Mouse (Mus musculus) midbrain, embryonic 10.5 days (tissue): Measurements from ENCODE around the gene Alox12. TPM values are rescaled to one million over a fixed set of nuclear protein-coding genes. Genes with fewer than 3 reads are reported as not detected.

ENCODE experiments used
- DNase-seq: peaks from one replicate; pipeline ENCODE4 v3.0.0-alpha.2; 2017; ENCODE audit warnings: low spot score
- H3K27ac ChIP-seq: fragments of 300-500 bp; sonication (generic); replicated peaks from 2 replicates; pipeline ENCODE4 v1.5.1; 2016; ENCODE audit warnings: mild to moderate bottlenecking
- H3K27me3 ChIP-seq: fragments of 300-500 bp; sonication (generic); 2 replicates; pipeline ENCODE4 v1.6.1; 2016; ENCODE audit warnings: low read depth, mild to moderate bottlenecking; ENCODE audit not compliant: poor library complexity, severe bottlenecking
- H3K36me3 ChIP-seq: fragments of 300-500 bp; sonication (generic); 2 replicates; pipeline ENCODE4 v1.6.1; 2016; ENCODE audit warnings: mild to moderate bottlenecking, moderate library complexity
- H3K4me1 ChIP-seq: fragments of 300-500 bp; sonication (generic); 2 replicates; pipeline ENCODE4 v1.6.1; 2016
- H3K4me3 ChIP-seq: fragments of 300-500 bp; sonication (generic); 2 replicates; pipeline ENCODE4 v1.5.1; 2016; ENCODE audit warnings: mild to moderate bottlenecking, moderate library complexity
- H3K9me3 ChIP-seq: fragments of 300-500 bp; sonication (generic); replicated peaks from 2 replicates; pipeline ENCODE4 v1.6.1; 2016; ENCODE audit warnings: mild to moderate bottlenecking
- WGBS: fragments of 180-500 bp; shearing (Covaris S2); methylation state at CpG from one replicate; pipeline ENCODE4 v1.1.7; 2016; 5-methylcytosine and 5-hydroxymethylcytosine counted together
- polyA plus RNA-seq: library from polyadenylated mRNA; unstranded; fragments of >200 nt; fragmentation: Nextera tagmentation; extraction: Ambion mirVana; gene quantifications from 2 replicates; pipeline ENCODE4 v1.2.1, GENCODE M21; 2016

Gene Alox12
- 2.5 TPM in 2 replicates for polyA plus RNA-seq

GRCm38 (mm10) chr11:70254931-70255531, at the start of gene Alox12:
Alox12 (minus strand) TSS chr11:70255353.
- Histone ChIP-seq H3K27ac (no peak within 1 kb of the TSS; the same call in 1 of the 2 replicates), H3K4me1 (peaks cover 18% of the 10 kb centered on the region)
- peak; percentile 67 for DNase-seq

DNA sequence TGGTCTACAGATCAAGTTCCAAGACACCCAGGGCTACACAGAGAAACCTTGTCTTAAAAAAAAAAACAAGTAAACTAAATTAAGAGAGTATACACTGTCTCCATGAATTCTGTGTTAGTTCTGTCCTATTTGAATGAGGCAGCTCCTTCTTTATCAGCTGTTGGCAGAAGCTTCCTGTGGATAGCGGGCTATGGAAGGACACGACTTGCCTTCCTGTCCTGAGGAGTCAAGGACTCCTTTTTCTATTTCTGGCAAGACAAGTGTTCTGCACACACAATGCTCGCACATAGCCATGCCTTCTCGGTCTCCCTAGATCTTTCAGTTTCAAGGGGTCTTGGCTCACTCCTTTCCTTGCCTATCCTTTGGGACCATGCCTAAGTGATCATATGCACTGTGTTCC, 47.1 kb upstream of the Alox12 start:
- Histone ChIP-seq H3K4me3 (no peak overlapping the region), H3K4me1 (no peaks in the 10 kb centered on the region)

More at GRCm38 (mm10) chr11:70254931-70255531, at the start of gene Alox12:
- H3K36me3 ChIP-seq, result no peaks in the 10 kb centered on the region
- peak within 1 kb of the TSS; percentile 49 for H3K4me3 ChIP-seq
- H3K9me3 ChIP-seq, result no peaks in the 10 kb centered on the region
- WGBS, result 1% methylated on average over 25 of the region's 25 CpGs
- peaks cover 65% of the 10 kb centered on the region for H3K27me3 ChIP-seq

GRCm38 (mm10) chr11:70297836-70298454, 42.8 kb upstream of the Alox12 start:
- no peak for DNase-seq
- Histone ChIP-seq H3K4me3 (no peak overlapping the region), H3K36me3 (no peaks in the 10 kb centered on the region), H3K27ac (no peak overlapping the region), H3K27me3 (no peaks in the 10 kb centered on the region), H3K9me3 (0 out of 2 replicates have a peak, but pooled peaks cover 8% of the 10 kb centered on the region), H3K4me1 (no peaks in the 10 kb centered on the region)
- WGBS, result 66% methylated on average over 12 of the region's 12 CpGs

More for the DNA sequence above, 47.1 kb upstream of the Alox12 start:
- Histone ChIP-seq H3K9me3 (no peaks in the 10 kb centered on the region), H3K27me3 (no peaks in the 10 kb centered on the region), H3K36me3 (no peaks in the 10 kb centered on the region), H3K27ac (no peak overlapping the region)
- no peak for DNase-seq
- WGBS, result 86% methylated on average over 4 of the region's 4 CpGs

DNA sequence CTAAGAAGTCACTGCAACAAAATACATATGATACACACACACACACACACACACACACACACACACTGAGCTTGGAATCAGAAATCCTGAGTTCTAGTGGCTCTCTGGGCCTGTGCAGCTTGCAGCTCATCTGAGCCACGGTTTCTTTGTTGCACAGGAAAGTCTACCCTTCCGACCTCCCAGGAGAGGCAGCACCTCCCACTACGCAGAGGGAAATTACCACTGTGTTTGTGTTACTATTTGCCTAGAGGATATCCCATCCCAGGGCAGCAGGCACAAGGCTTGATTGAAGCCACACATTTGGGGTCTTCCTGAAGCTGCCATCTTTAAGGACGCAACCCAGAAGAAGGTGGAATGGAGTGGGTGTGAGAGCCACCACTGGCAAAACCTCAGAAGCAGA, 42.3 kb upstream of the Alox12 start:
- 66% methylated on average over 4 of the region's 4 CpGs for WGBS
- no peaks in the 10 kb centered on the region for H3K4me1 ChIP-seq
- 0 out of 2 replicates have a peak, but pooled peaks cover 8% of the 10 kb centered on the region for H3K9me3 ChIP-seq
- H3K27me3 ChIP-seq, result no peaks in the 10 kb centered on the region
- no peaks in the 10 kb centered on the region for H3K36me3 ChIP-seq
- no peak overlapping the region for H3K4me3 ChIP-seq
- DNase-seq, result no peak
- H3K27ac ChIP-seq, result no peak overlapping the region

DNA sequence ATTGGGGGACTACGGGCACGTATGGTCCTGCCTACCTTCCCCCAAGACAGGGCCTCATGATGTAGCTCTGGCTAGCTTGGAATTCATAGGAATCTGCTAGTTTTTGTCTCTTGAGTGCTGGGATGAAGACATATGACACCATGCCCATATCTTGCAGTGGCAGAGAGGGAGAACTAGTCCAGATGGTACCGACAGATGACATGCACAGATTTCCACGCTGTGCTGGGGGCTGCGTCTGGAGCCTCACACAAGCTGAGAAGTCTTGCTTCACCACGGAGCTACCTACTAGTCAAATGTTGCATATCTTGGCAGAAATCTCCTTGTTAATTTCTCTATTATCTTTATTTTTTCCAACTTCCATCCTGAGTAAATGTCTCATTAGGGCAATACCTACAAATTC, 38.7 kb upstream of the Alox12 start:
- 0 out of 2 replicates have a peak, but pooled peaks cover 8% of the 10 kb centered on the region for H3K9me3 ChIP-seq
- DNase-seq, result no peak
- peaks cover 4% of the 10 kb centered on the region; the same call in 1 of the 2 replicates for H3K4me1 ChIP-seq
- no peak overlapping the region for H3K4me3 ChIP-seq
- H3K27me3 ChIP-seq, result no peaks in the 10 kb centered on the region
- H3K36me3 ChIP-seq, result no peaks in the 10 kb centered on the region
- WGBS, result 89% methylated on average over 6 of the region's 6 CpGs
- H3K27ac ChIP-seq, result no peak overlapping the region

- 0 out of 2 replicates have a peak, but pooled peaks cover 8% of the 10 kb centered on the region for H3K9me3 ChIP-seq
- no peak overlapping the region for H3K4me3 ChIP-seq
- no peak overlapping the region for H3K27ac ChIP-seq
- WGBS, result 87% methylated on average over 6 of the region's 6 CpGs
- H3K27me3 ChIP-seq, result no peaks in the 10 kb centered on the region
- no peaks in the 10 kb centered on the region for H3K36me3 ChIP-seq
- peaks cover 4% of the 10 kb centered on the region; the same call in 1 of the 2 replicates for H3K4me1 ChIP-seq
- DNase-seq, result no peak
These were observed 36.1 kb upstream of the Alox12 start for GRCm38 (mm10) chr11:70291235-70291634.

GRCm38 (mm10) chr11:70289236-70289635, 34.1 kb upstream of the Alox12 start:
- 24% methylated on average over 6 of the region's 6 CpGs for WGBS
- Histone ChIP-seq H3K27ac (no peak overlapping the region), H3K4me1 (peaks cover 4% of the 10 kb centered on the region; the same call in 1 of the 2 replicates), H3K27me3 (no peaks in the 10 kb centered on the region), H3K9me3 (no peaks in the 10 kb centered on the region), H3K36me3 (no peaks in the 10 kb centered on the region), H3K4me3 (no peak overlapping the region)
- no peak for DNase-seq

GRCm38 (mm10) chr11:70288102-70288501, 32.9 kb upstream of the Alox12 start:
- Histone ChIP-seq H3K9me3 (no peaks in the 10 kb centered on the region), H3K27ac (no peak overlapping the region), H3K27me3 (no peaks in the 10 kb centered on the region), H3K4me1 (peaks cover 4% of the 10 kb centered on the region; the same call in 1 of the 2 replicates), H3K4me3 (no peak overlapping the region), H3K36me3 (no peaks in the 10 kb centered on the region)
- no peak for DNase-seq
- WGBS, result 92% methylated on average over 10 of the region's 10 CpGs

- no peaks in the 10 kb centered on the region for H3K36me3 ChIP-seq
- 85% methylated on average over 5 of the region's 5 CpGs for WGBS
These were observed 30.5 kb upstream of the Alox12 start for GRCm38 (mm10) chr11:70285686-70286085.

GRCm38 (mm10) chr11:70284757-70285156, 29.6 kb upstream of the Alox12 start:
- Histone ChIP-seq H3K27me3 (no peaks in the 10 kb centered on the region), H3K4me1 (peaks cover 4% of the 10 kb centered on the region; the same call in 1 of the 2 replicates), H3K9me3 (no peaks in the 10 kb centered on the region), H3K36me3 (no peaks in the 10 kb centered on the region), H3K4me3 (no peak overlapping the region), H3K27ac (no peak overlapping the region)
- no peak for DNase-seq
- WGBS, result 92% methylated on average over 3 of the region's 3 CpGs

More at GRCm38 (mm10) chr11:70285686-70286085, 30.5 kb upstream of the Alox12 start:
- no peaks in the 10 kb centered on the region for H3K27me3 ChIP-seq
- H3K27ac ChIP-seq, result no peak overlapping the region
- peaks cover 4% of the 10 kb centered on the region; the same call in 1 of the 2 replicates for H3K4me1 ChIP-seq
- H3K4me3 ChIP-seq, result no peak overlapping the region
- no peak for DNase-seq
- H3K9me3 ChIP-seq, result no peaks in the 10 kb centered on the region

DNA sequence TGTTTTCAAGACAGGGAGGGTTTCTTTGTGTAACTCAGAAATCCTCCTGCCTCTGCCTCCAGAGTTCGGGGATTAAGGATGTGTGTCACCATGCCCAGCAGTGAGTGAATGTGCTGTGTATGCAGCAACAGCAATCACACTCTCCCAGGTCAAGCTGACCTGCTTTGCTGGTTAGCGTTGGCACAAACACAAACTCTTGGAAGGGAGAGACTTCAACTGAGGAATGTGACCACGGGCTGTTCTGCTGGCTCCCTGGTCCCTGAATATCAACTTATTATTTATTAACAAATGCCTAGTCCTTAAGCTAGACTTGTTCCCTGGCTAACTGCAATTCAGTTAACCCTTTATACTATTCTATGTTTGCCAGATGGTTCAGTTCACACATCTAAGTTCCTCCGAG, 28.5 kb upstream of the Alox12 start:
- H3K36me3 ChIP-seq, result no peaks in the 10 kb centered on the region
- WGBS, result 91% methylated on average over 4 of the region's 4 CpGs
- H3K4me3 ChIP-seq, result no peak overlapping the region
- no peaks in the 10 kb centered on the region for H3K27me3 ChIP-seq
- H3K9me3 ChIP-seq, result no peaks in the 10 kb centered on the region
- H3K27ac ChIP-seq, result no peak overlapping the region
- H3K4me1 ChIP-seq, result no peaks in the 10 kb centered on the region
- no peak for DNase-seq

DNA sequence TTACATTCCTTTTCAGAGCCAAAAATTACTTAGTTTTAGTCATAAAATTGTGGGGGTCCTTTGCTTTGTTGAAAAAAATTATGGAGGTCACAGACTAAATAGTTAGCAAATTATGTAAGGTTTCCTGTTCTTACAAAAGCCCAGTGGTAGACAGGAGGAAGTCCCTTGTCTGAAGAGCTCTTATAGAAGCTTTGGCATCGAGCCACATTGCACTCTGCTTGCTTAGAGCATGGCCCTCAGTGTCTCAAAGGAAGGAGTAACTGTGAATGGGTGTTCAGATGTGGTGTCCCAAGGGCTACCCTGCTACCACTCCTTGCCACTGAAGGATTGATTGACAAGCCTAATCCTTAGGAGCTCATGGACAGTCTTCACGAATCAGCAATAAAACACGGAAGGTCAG, 25.3 kb upstream of the Alox12 start:
- 83% methylated on average over 3 of the region's 3 CpGs for WGBS
- Histone ChIP-seq H3K4me1 (no peaks in the 10 kb centered on the region), H3K36me3 (no peaks in the 10 kb centered on the region), H3K27ac (no peak overlapping the region), H3K4me3 (no peak overlapping the region), H3K9me3 (no peaks in the 10 kb centered on the region), H3K27me3 (no peaks in the 10 kb centered on the region)
- no peak for DNase-seq

DNA sequence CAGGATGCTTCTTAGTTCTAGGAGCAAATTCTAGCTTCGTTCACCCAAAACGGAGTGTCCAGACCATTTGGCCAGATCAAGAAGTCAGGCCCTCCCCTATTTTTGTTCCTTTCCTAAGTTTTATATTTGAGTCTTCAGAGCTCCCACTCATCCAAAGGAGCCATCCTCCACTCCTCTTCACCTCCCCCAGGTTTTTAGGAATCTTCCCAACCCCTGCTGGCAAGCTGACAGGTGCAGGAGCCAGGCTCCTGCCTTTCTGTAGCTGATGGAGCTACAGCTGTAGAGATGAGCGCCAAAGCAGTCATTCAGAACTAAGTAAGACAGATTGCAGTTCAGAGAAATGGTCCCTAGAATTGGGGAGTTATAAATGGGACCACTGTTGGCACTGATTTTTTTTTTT, 23.8 kb upstream of the Alox12 start:
- no peaks in the 10 kb centered on the region for H3K36me3 ChIP-seq
- no peak for DNase-seq
- no peaks in the 10 kb centered on the region for H3K9me3 ChIP-seq
- no peaks in the 10 kb centered on the region for H3K27me3 ChIP-seq
- no peak overlapping the region for H3K27ac ChIP-seq
- no peak overlapping the region for H3K4me3 ChIP-seq
- 82% methylated on average over 3 of the region's 3 CpGs for WGBS
- no peaks in the 10 kb centered on the region for H3K4me1 ChIP-seq
